Mouse (Mus musculus) cerebellum, adult 18-20 months (tissue): Measurements from ENCODE around the gene Ceacam9.
"Not testable (repeated sequence)": the region's sequence is repeated elsewhere in the genome, so short reads cannot be mapped to it uniquely, and the experiment has no call there.

Experiments used
- DNase-seq, 2 experiments: peaks; one replicate each; pipeline ENCODE4 v3.0.0; 2021

Gene Ceacam9

DNA sequence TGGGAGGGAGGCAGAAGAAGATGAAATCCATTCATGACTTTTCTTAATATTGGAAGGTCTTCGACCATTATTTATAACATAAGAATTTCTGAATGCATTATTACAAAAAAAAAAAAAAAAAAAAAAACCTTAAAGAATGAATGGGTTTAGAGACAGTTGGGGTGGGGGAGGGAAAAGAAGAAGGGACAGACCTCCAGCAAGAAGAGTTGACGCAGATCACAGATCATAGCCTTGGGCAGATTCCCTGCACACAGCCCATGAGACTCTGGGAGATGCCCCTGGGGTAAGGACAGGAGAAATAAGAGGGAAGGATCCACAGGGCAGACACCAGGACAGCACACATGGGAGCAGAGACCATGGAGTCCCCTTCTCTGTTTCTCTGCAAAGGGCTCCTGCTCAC lies at the start of gene Ceacam9:
Gene Ceacam9 (plus strand): TSS at position 301 of the 400 bp plus-strand sequence.
- DNase-seq: no peak

DNA sequence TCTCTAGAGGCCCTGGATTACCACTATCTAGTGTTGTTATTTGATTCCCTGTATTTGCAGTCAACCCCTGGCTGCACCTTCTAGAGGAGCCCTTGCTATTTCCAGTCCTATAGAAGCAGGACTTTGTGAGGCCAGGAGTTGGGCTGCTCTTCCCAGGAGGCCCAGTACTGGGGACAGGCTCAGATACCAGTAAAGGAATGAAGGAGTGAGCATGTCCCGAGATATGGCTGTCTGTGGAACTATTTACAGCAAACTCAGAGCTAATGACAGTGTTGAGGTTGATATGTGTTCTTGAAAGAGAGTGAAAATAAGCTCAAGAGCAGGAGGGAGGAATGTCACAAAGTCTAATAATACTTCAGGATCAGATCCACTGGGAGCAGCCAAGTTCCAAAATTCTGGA lies 47.9 kb upstream of the Ceacam9 start:
- no peak for DNase-seq

DNA sequence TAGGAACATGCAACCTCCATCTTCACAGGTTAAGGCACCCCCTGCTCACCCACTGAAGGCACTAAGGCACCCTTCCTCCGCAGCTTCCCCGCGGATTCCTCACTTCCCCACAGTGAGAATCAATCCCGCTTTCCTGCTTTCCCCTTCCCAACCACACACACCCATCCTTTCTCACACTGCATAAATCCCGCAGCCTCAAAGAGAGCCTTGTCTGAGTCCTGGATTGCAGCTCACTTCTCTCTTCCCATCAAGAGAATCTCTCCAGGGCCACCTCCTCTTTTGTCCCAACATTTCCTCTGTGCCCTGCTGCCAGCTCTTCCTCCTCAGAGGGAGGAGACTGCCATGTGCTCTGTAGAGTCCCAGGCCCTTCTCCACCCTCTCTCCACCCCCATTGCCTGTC lies 47.0 kb upstream of the Ceacam9 start:
- DNase-seq: not testable (repeated sequence)

DNA sequence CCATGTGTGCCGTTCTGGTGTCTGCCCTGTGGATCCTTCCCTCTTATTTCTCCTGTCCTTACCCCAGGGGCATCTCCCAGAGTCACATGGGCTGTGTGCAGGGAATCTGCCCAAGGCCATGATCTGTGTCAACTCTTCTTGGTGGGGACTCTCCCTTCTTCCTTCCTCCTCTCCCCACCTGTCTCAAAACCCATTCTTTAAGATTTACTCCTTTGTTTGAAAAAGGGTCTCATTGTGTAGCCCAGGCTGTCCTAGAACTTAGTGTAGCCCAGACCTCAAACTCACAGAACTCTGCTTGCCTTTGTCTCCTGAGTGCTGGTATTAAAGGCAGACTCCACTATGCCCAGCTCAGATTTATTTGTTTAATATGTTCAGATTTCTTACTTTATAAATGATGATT lies 46.1 kb upstream of the Ceacam9 start, which contains the start of gene Ceacam15:
Gene Ceacam15 (minus strand): TSS at position 101 of the 400 bp plus-strand sequence.
- no peak for DNase-seq

DNA sequence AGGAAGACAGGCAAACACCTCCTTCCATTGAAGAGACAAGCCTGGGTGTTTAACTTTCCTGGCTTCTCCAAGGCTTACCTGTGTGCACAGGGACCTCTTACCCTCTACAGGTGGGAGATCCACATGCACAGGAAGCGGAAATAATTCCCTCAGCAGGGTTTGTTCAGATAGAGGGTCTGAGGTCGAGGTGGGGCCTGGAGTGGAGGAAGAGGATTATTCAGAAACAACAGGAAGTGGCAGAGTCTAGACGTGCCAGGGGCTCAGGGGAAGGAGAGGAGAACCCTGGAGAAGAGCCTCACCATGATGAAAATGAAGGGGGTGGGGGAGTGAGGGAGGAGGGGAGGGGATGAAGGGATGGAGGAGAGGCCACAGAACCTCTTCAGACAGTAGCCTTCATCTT lies 41.5 kb upstream of the Ceacam9 start:
- not testable (repeated sequence) for DNase-seq

DNA sequence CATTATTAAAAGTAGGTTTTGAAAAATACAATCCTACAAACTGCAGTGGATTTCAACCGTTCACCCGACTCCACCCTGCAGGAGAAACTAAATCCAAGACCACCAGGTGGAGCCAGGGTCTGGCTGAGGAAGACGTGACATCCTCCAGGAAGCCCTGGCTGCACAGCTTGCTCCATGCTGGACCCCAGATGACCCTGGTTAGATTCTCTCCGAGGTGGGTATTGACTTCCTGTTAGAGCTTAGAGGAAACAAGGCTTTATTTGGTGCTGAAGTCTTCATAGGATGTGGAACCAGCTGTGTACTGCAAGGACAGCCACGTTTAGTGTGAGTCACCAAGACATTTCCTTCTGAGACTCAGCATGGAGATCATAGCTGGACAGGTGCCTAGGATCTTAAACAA lies 32.5 kb upstream of the Ceacam9 start:
- DNase-seq: no peak

DNA sequence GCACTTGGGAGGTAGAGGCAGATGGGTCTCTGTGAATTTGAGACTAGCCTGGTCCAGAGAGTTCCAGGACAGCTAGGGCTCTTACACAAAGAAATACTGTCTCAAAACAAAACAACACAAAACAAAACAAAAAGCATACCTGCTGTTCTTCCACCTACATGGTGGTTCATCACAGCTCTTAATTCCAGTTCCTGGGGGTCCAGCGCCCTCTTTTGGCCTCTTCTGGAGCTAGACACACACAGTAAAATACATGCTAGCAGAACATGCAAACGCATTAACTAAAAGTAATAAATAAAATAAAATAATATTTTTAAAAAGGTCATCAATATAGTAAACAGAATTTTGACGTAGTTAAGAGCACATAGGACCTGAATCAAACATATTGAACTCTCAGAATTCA lies 26.7 kb upstream of the Ceacam9 start:
- peak in 1 of 2 experiments; percentile 9 for DNase-seq

DNA sequence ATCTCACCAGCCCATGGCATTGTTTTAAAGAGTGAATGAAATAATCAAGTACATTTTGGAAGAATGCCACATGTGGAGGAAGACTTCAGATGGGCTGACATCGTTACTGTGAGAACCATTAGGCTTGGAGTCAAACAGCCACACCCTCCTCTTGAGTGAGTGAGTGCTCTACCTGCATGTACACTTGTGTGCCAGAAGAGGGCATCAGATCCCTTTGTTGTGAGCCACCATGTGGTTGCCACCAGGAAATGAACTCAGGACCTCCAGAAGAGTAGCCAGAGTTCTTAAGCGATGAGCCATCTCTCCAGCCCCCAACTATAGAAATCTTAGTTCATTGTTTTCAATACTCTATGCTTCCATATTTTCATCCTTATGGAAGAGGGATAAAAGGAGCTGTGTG lies 22.7 kb upstream of the Ceacam9 start:
- DNase-seq: no peak

DNA sequence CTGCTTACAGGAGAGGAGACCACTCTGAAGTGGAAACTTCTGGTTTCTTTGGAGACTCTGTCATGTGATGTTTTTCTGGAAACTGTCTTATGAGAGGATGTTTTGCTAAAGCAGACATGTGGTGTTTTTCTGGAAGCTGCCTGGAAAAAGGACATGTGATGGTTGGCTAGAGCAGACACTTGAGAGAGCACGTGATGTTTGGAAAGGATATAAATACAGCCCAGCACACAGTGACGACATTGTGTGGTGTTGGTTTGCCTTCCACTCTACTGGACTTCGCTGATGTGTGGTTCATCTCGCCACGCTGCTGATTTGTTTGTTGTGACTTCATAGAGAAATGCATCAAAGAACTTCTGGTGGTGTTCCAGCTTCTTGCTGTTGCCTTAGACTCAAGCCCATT lies 21.1 kb upstream of the Ceacam9 start:
- DNase-seq: no peak

DNA sequence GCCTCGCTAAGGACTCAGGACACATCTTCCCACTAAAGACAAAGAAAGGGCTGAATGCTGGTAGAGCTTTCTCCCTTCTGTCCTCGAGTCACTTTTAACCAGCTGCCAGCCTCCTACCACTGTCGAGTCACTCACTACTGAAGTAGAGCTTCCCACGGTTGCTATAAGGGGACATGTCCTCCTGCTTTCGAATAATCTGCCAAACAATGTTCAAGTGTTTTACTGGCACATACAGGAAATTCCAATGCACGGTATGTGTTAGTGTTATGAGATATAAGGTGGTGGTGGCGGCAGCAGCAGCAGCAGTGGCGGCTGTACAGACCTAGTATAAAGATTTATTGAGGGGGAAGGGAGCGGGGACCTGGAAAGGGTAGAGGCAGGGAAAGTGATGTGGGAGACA lies 15.3 kb upstream of the Ceacam9 start:
- DNase-seq: no peak

DNA sequence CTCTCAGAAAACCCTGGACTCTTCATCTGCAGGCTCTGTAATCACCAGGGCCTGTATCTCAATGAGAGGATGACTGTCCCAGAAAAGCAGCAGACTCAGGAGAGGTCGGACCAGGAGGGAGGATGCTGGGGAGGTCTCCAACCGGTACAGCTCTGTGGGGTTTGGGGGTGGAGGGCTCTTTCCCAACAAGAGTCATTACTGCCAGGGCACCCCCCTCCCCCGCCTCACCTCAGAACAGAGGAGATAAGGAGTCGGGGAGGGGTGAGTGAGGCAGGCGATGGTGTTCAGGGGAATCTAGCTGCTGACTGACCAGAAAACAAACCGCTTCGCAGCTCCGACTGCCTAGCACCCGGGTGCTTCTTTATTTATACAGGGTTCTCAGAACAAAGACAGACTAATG lies 13.5 kb upstream of the Ceacam9 start:
- DNase-seq: no peak

DNA sequence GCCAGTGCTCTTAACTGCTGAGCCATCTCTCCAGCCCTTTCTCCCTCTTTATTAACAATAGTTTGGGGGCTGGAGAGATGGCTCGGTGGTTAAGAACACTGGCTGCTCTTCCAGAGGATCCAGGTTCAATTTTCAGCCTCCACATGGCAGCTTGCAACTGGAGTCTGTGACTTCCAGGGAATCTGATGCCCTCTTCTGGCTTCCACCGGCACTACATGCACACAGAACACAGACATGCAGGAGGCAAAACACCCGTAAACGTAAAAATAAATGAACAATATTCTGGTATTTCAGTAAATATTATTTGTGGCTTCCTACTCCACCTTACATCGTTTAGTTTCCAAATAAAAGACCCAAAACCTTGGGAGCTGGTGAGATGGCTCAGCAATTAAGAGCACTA lies 11.1 kb upstream of the Ceacam9 start:
- no peak for DNase-seq

DNA sequence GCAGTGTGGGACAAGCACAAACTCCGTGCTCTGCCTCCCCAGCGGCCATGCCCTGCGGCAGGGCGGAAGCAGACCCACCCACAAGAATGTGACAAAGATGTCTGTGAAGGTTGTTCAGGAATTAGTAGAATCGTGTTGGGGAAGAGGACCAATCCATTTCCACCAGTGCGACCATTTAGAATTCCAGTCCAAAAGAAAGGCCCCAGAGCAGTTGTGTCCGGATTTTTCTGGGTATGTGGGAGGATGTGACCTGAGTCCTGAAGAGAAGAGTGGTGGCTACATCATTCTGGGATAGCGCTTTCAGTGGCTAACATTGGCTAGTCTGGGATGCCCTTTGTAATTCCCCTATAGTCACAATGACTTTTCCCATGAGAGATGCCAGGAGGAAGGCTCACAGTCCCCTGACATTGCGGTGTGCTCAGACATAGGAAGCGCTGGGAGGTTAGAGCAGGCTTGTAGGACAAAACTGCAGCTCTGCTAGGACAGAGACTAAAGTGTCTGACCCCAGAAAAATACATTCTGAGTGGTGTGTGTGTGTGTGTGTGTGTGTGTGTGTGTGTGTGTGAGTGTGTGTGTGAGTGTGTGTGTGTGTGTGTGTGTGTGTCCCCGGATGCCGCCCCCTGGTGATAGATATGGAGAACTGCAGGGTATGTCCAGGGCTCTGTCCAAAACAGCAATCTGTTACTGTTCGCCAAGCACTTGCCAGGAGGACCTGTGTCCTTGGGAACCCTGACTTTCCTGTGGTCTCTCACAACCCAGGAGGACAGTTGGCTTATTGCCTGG lies 8.9 kb upstream of the Ceacam9 start:
- no peak for DNase-seq

DNA sequence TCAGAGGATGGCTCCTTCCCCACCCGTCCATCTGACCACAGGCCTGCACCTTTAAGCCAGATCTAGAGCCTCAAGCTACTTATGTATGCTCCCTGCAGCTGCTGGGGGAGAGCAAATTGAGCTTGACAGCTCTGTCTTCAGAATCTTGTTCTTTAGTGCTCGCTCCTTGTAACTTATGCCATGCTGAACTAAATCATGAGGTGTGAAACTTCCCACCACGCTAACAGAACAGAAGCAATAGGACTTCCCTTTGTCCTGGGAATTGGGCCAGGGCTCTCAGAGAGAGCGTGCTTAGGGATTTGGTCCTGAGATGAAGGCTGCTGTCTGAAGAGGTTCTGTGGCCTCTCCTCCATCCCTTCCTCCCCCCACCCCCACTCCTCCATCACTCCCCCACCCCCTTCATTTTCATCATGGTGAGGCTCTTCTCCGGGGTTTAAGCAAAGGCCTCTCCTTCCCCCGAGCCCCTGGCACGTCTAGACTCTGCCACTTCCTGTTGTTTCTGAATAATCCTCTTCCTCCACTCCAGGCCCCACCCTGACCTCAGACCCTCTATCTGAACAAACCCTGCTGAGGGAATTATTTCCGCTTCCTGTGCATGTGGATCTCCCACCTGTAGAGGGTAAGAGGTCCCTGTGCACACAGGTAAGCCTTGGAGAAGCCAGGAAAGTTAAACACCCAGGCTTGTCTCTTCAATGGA lies 5.1 kb upstream of the Ceacam9 start:
- not testable (repeated sequence) for DNase-seq

DNA sequence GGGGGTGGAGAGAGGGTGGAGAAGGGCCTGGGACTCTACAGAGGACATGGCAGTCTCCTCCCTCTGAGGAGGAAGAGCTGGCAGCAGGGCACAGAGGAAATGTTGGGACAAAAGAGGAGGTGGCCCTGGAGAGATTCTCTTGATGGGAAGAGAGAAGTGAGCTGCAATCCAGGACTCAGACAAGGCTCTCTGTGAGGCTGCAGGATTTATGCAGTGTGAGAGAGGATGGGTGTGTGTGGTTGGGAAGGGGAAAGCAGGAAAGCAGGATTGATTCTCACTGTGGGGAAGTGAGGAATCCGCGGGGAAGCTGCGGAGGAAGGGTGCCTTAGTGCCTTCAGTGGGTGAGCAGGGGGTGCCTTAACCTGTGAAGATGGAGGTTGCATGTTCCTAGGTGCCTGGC lies 761 bp downstream of the Ceacam9 start:
- DNase-seq: not testable (repeated sequence)

DNA sequence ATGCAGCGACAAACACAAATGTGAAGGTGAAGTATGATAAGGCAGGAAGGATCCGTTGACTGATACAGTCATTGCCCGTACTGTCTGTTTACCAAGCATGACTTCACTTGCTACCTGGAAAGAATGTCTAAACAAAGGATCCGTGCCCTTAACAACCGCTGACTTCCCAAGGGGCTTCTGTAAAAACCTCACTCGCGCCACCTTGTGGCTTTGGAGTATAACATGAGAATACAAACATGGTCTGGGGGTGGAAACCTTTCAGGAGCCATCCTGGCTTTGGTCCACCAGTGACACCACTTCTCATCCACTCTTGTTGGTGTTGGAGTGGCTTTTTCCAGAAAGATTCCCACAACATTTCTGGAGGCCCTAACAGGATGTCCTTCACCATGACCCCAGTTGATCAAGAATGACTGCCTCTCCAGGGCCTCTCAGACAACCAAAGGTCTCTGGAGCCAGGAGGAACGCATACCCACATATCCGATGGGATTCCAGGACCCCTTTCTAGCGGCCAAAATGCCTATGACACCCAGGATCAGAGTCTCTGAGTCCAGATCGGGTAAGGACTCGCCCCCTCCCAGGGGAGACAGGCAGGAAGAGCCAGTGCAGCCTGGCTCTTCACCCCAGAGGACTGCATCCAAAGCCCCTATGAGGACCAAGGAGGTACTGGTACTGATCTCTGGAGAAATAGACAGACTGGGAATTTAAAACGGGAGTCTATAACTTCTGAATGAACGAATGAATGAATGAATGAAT lies 7.0 kb downstream of the Ceacam9 start:
- peak; percentile 47 to 66 for DNase-seq

DNA sequence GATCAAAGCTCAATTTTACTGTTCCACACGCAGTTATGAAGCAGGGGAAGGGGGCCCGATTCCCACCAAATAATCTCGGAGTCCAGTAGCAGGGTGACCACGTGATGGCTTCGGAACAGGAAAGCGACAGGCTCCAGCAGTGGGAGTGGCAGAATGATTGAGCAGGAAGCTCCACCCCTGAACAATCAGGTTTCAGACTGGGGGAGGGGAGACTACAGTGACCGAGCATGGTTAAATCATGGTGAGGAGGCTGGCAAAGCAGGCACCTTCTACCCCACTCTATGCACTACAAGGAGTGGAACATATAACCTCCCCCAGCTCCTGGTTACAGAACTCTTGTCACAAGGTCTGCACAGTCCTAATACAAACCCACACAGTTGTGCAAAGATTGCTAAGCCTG lies 7.8 kb downstream of the Ceacam9 start:
- not testable (repeated sequence) for DNase-seq

DNA sequence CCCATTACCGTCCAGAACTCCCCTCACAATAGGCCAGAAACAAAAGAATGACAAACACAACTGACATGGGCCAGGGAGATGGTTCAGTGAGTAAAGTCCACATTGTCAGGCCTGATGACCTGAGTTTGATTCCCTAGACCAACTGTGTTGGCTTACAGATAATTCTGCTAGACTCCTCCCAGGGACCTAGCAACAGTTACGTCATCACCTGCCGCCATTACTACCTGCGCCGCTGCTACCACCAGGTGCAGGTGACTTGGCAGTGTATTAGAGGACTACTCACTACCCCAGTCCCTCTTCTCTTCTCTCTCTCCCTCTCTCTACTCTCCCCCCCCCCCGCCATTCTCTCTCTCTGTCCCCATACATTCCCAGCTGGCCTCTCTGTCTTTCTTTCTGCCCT lies 9.1 kb downstream of the Ceacam9 start:
- DNase-seq: no peak

DNA sequence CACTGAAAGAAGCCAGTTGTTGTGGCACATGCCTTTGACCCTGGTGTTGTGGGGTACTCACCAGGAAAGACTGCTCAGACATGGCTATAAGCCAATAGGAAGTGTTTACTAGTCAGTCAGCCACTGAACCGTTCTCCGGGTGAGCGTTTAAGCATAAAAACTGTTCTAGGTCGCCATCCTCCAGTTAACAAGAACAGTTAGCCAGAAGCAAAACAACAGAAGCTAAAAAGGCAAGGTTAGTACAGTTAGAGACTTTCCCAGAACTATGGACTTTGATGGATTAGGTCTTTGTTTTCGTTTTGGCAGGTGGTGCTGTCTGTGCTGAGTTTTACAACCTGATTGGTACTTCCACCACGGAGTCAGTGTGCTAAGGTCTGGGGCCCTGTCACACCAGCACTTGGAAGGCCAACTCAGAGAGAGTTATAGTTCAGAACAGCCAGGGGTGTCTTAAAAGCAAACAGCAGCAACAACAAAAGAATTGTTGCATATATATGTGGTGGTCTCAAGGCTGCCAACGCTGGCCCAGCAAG lies 10.2 kb downstream of the Ceacam9 start:
- no peak for DNase-seq

DNA sequence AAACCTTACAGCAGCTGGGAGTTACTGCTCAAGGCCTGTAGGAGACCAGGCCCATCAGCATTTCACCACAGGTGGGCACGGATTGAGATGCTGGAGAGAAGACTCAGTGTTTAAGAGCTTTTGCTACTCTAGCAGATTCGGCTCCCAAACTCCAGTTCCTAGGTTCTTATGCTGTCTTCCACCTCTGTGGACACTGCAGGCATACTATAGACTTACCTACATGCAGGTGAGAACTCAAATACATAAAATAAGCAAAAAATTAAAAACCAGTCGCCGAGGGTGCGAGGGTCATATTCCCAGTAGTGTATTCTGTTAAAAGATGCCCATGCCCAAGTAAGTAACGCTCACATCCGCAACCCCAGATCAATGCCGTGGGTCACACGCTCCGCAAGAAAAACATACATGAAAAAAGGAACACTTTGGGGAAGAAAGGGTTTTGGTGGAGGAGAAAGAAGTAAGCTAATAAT lies 15.9 kb downstream of the Ceacam9 start:
- peak in 1 of 2 experiments; percentile 44 for DNase-seq

DNA sequence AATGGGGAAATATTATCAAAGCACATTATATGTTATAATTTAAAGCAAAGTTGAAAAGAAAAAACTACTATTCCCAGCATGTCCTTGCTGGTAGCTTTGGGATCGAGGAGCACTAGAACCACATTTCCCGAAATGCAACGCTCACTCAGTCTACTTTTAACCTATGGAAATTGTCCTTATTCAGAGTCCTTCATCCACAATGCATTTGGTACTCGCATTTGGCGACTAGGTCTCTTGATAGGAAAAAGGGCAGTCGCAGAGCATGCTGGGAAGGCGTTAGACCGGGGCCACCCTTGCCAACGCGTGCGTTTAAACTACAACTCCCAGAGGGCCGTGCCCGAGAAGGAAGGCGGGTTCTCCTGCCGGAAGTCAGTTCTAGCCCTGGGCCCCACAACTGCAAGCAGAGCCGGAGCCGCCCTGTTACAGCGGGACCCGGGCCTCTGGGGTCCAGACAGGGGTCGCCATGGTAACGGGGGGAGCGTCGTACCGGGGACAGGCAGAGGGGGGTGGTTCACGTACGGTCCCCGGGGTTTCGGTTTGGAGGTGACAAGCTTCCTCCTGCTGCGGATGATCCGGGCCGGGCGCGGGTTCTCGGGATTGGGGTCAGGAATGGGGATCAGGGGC lies 16.5 kb downstream of the Ceacam9 start, which contains the start of gene Ap2s1:
Gene Ap2s1 (plus strand): TSS at position 338 of the 624 bp plus-strand sequence.
- DNase-seq: peak; percentile 98 to 99

DNA sequence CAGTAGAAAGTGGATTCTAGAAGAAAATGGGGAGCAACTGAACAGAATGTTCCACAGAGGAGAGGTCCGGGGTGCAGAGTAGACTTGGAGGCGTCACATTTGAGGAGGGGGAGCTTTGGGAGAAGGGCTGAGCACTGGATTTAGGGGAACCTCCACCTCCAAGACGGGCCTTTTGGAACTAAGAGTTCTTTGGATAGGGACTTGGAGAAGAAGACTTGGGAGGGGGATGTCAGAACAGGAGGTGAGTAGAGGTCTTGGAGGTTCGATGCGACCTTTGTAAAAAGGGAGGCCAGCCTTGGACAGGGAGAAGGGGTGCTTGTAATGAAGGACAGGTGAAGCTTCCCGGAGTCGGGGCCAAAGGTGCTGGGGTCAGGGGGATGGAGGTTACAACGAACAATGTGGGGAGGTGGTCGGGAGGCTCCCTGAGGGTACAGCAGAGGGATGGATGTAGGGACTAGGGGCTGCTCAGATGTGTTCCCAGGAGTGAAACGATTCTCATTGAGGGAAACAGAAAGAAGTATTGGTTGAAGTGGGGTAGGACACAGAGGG lies 17.4 kb downstream of the Ceacam9 start:
- DNase-seq: no peak
